Mouse (Mus musculus): Measurements from ENCODE around the gene Tmod1. TPM values are rescaled to one million over a fixed set of nuclear protein-coding genes. Genes with fewer than 3 reads are reported as not detected.

Gene Tmod1
- polyA plus RNA-seq, 1 experiment from 2014 or later, result 3.3 TPM

DNA sequence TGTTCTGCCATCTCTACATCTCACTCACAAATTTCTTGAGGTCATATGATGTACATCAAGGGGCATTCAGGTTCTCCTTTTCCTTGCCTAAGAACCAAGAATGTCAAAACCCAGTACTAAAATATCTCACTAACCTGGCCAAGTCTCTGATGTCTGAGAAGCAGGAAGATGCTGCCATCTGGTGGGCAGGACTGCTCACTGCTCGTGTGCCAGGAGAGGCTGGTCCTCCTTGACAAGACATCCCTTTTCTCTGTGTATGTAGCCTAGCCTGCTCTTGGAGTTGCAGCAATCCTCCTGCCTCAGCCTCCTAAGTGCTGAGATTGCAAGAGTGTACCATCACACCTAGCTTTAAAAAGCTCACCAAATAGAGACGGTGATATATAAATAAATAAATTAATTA is 87.8 kb downstream of the Tmod1 start:
- Histone ChIP-seq H3K4me2 (replicated peaks) (no peak overlapping the region), H3K4me1 (replicated peaks) (no peaks in the 10 kb centered on the region), H3K27ac (no peak overlapping the region), H3K27me3 (replicated peaks) (no peaks in the 10 kb centered on the region), H3K4me3 (replicated peaks) (no peak overlapping the region), H3K9me3 (no peaks in the 10 kb centered on the region), H3K9ac (no peak overlapping the region), H3K36me3 (peaks cover 34% of the 10 kb centered on the region)
- peak; percentile 34; the same call in 1 of the 2 replicates for ATAC-seq
- 40% methylated on average over 2 of the region's 2 CpGs for WGBS

DNA sequence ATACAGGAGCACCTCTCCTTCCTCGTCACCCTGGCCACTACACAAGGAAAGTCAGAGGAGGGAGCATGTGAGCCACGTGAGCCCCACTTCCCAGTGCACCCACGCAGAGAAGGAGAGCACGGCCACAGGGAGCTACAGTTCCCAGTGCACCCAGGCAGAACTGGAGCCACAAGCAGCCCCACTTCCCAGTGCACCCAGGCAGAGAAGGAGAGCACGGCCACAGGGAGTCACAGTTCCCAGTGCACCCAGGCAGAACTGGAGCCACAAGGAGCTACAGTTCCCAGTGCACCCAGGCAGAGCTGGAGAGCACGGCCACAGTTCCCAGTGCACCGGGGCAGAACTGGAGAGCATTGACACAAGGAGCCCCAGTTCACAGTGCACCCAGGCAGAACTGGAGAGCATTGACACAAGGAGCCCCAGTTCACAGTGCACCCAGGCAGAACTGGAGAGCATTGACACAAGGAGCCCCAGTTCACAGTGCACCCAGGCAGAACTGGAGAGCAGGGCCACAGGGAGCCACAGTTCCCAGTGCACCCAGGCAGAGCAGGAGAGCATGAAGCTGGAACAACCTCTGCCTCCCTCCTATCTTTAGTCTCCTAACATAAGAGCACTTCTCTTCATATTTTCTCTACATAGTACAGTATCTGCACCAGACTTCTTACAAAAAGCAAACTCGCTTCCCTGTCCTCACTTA is 90.7 kb downstream of the Tmod1 start:
- ATAC-seq, result no peak
- no peaks in the 10 kb centered on the region for H3K4me1 ChIP-seq (replicated peaks)
- H3K4me2 ChIP-seq (replicated peaks), result no peak overlapping the region
- 90% methylated on average over 8 of the region's 8 CpGs for WGBS
- no peaks in the 10 kb centered on the region for H3K9me3 ChIP-seq
- peaks cover 38% of the 10 kb centered on the region for H3K36me3 ChIP-seq
- no peaks in the 10 kb centered on the region for H3K27me3 ChIP-seq (replicated peaks)
- no peak overlapping the region for H3K27ac ChIP-seq
- H3K4me3 ChIP-seq (replicated peaks), result no peak overlapping the region
- H3K9ac ChIP-seq, result no peak overlapping the region

DNA sequence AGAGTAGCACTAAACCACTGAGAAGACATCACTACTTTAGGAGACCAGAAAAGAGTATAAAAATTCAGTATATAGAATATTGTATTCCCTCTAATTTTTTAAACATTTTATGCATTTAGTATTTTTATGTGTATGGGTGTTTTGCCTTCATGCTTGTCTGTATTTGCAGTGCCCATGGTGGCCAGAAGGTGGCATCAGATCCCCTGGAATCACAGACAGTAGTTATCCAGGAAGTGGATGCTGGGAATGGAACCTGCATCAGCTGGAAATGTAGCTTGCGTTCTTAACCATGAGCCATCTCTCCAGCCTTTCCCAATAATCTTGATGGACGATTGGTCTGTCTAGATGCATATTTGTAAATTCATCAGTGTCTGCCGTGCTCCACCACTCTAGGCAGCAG is 91.5 kb downstream of the Tmod1 start:
- no peak for ATAC-seq
- Histone ChIP-seq H3K9ac (no peak overlapping the region), H3K36me3 (peaks cover 38% of the 10 kb centered on the region), H3K4me2 (replicated peaks) (no peak overlapping the region), H3K4me3 (replicated peaks) (no peak overlapping the region), H3K4me1 (replicated peaks) (no peaks in the 10 kb centered on the region), H3K27ac (no peak overlapping the region), H3K9me3 (no peaks in the 10 kb centered on the region), H3K27me3 (replicated peaks) (no peaks in the 10 kb centered on the region)
- WGBS, result 82% methylated on average over 3 of the region's 3 CpGs

DNA sequence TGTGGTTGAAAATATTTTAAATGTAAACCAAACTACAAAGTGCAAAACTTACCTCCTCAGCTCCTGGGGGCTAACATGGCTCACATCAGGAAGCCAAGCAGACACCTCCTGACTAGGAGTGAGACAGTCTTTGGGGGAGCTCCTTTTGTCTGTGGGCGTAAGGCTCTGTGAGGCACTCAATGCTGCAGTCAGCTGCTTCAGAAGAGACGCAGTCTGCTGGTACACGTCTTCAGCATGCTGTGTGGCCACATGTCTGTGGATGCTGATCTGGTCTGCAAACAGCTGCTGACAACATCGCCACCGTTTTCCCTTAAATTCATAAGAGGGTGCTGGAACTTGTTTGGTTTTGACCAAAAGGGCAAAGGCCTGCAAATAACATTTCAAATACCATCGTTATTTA is 93.1 kb downstream of the Tmod1 start:
- Histone ChIP-seq H3K27me3 (replicated peaks) (no peaks in the 10 kb centered on the region), H3K9me3 (no peaks in the 10 kb centered on the region), H3K36me3 (peaks cover 33% of the 10 kb centered on the region), H3K4me1 (replicated peaks) (no peaks in the 10 kb centered on the region), H3K9ac (no peak overlapping the region), H3K4me2 (replicated peaks) (no peak overlapping the region), H3K4me3 (replicated peaks) (no peak overlapping the region), H3K27ac (no peak overlapping the region)
- ATAC-seq, result no peak
- WGBS, result 81% methylated on average over 6 of the region's 6 CpGs

DNA sequence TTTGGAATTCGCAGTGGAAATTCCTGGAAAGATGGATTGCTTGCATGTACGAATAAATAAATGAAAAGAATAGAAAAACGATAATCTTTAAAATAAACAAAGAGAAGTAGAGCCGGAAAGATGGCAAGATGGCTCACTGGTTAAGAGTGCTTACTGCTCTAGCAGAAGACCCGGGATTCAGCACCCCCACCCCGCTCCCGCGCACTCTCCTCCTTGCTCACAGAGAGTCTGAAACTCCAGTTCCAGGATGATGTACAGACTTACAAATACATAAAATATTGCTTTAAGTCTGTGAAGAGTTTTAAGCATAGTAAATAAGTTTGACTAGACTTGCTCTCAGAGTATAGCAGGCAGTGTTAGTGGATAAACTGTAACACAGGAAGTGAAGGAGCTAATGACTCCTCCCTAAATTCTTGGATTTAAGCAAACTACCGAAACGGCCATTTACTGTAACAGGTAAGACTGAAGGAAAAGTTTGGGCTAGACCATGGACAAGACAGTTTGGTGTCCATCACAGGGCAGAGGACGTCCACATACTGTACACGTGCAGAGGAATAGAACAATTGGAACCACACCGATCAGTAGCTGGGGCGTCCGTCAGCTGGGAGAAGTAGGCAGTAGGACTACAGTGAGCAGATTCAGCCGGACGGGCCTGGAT is 99.0 kb downstream of the Tmod1 start:
- 4% methylated on average over 17 of the region's 17 CpGs for WGBS
- H3K4me2 ChIP-seq (replicated peaks), result peak overlapping the region; percentile 69
- H3K4me3 ChIP-seq (replicated peaks), result peak overlapping the region; percentile 76
- H3K4me1 ChIP-seq (replicated peaks), result peaks cover 10% of the 10 kb centered on the region; the same call in 1 of the 2 replicates
- ATAC-seq, result peak; percentile 70
- peak overlapping the region; percentile 82 for H3K9ac ChIP-seq
- H3K27me3 ChIP-seq (replicated peaks), result no peaks in the 10 kb centered on the region
- H3K27ac ChIP-seq, result peak overlapping the region; percentile 99
- no peaks in the 10 kb centered on the region for H3K9me3 ChIP-seq
- 0 out of 2 replicates have a peak, but pooled peaks cover 5% of the 10 kb centered on the region for H3K36me3 ChIP-seq

DNA sequence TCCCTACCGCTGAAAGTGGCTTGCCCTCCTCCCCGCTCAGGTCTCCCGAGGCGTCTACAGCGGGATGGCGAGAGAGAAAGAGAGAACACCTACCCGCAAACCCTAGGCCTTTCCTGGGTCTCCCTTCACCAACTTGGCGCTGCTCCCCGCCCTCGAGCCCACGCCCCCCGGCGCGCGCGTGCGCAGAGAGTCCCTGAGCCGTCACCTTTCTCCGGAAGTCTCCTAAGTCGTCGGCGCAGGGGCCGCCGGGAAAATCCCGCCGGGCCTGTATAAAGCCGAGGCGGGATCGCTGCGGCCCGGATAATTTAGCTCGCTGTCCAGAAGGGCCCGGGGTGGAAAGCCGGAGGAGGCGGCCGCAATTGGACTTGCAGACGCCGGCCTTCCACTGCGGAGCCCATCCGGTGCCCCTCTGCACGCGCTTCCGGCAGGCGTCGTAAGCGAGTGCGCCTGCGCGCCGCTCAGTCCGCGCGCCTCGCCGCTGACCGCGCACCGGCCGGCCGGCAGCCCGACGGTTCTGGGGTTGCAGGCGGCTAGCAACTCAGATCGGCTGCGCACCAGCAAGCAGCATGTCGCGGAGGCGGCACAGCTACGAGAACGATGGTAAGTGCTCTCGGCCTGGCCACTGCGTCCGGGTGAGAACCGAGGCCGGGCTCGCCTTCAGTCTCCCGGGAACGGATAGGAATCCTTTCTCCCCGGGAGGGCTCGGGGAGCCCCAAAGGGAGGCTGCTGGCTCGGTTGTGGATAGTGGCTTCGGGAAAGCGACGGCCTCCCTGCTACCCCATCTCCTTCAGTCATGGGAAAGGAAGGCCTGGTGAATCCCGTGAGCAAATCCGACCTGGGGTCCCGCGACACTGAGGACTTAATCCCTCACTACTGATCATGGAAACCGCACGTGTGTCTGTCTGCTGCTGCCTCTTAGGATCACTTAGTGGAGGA is 99.8 kb downstream of the Tmod1 start, which contains the start of the genes Ncbp1 and Tstd2:
Gene Ncbp1 (plus strand): TSS at position 327 of the 936 bp plus-strand sequence.
Gene Tstd2 (minus strand): TSS at position 408 of the 936 bp plus-strand sequence.
- WGBS, result under 1% methylated on average over 90 of the region's 90 CpGs
- peak within 1 kb of the TSS; percentile 99 for H3K27ac ChIP-seq
- no peaks in the 10 kb centered on the region for H3K9me3 ChIP-seq
- no peaks in the 10 kb centered on the region for H3K27me3 ChIP-seq (replicated peaks)
- peak within 1 kb of the TSS; percentile 69 for H3K4me2 ChIP-seq (replicated peaks)
- ATAC-seq, result peak; percentile 96
- peaks cover 10% of the 10 kb centered on the region; the same call in 1 of the 2 replicates for H3K4me1 ChIP-seq (replicated peaks)
- peak within 1 kb of the TSS; percentile 82 for H3K9ac ChIP-seq
- peak within 1 kb of the TSS; percentile 76 for H3K4me3 ChIP-seq (replicated peaks)
- H3K36me3 ChIP-seq, result no peaks in the 10 kb centered on the region

DNA sequence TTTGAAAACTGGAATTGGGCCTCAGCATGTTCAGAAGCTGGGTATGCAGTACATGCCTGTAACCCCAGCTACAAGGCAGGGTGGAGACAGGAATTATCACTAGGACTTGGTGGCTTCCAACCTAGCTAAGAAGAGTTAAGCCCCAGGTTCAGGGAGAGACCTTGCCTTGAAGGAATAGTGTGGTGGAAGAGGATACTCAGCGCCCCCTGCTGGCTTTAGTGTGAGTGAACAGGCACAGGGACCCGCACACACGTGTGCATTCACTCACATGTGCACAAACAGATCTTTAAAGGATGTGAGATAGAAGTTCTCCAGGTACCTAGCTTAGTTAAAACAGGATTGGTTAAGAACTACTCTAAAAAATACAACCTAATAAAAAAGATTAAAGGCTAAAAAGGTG is 105.6 kb downstream of the Tmod1 start:
- Histone ChIP-seq H3K27me3 (replicated peaks) (no peaks in the 10 kb centered on the region), H3K4me3 (replicated peaks) (no peak overlapping the region), H3K27ac (no peak overlapping the region), H3K4me1 (replicated peaks) (peaks cover 7% of the 10 kb centered on the region; the same call in 1 of the 2 replicates), H3K36me3 (0 out of 2 replicates have a peak, but pooled peaks cover 2% of the 10 kb centered on the region), H3K9me3 (no peaks in the 10 kb centered on the region), H3K4me2 (replicated peaks) (no peak overlapping the region), H3K9ac (no peak overlapping the region)
- WGBS, result 71% methylated on average over 3 of the region's 3 CpGs
- no peak for ATAC-seq

GRCm38 (mm10) chr4:46146881-46147280 is 108.1 kb downstream of the Tmod1 start:
- Histone ChIP-seq H3K27ac (no peak overlapping the region), H3K36me3 (peaks cover 8% of the 10 kb centered on the region), H3K4me3 (replicated peaks) (no peak overlapping the region), H3K9ac (no peak overlapping the region), H3K4me2 (replicated peaks) (no peak overlapping the region), H3K27me3 (replicated peaks) (no peaks in the 10 kb centered on the region), H3K9me3 (no peaks in the 10 kb centered on the region), H3K4me1 (replicated peaks) (no peaks in the 10 kb centered on the region)
- no peak for ATAC-seq
- 93% methylated on average over 1 of the region's 1 CpGs for WGBS

GRCm38 (mm10) chr4:46151903-46152544 is 113.3 kb downstream of the Tmod1 start:
- Histone ChIP-seq H3K27me3 (replicated peaks) (no peaks in the 10 kb centered on the region), H3K4me3 (replicated peaks) (no peak overlapping the region), H3K36me3 (peaks cover 30% of the 10 kb centered on the region), H3K4me1 (replicated peaks) (no peaks in the 10 kb centered on the region), H3K9me3 (no peaks in the 10 kb centered on the region), H3K27ac (no peak overlapping the region), H3K9ac (no peak overlapping the region), H3K4me2 (replicated peaks) (no peak overlapping the region)
- 93% methylated on average over 12 of the region's 12 CpGs for WGBS
- ATAC-seq, result no peak

- Histone ChIP-seq H3K4me3 (replicated peaks) (no peak overlapping the region), H3K4me2 (replicated peaks) (no peak overlapping the region), H3K9me3 (no peaks in the 10 kb centered on the region), H3K27ac (peak overlapping the region; percentile 58), H3K27me3 (replicated peaks) (no peaks in the 10 kb centered on the region), H3K9ac (no peak overlapping the region), H3K36me3 (peaks cover 27% of the 10 kb centered on the region), H3K4me1 (replicated peaks) (0 out of 2 replicates have a peak, but pooled peaks cover 4% of the 10 kb centered on the region)
- WGBS, result 66% methylated on average over 2 of the region's 2 CpGs
- peak; percentile 71 for ATAC-seq
Measured at GRCm38 (mm10) chr4:46164027-46164426, 125.3 kb downstream of the Tmod1 start.

All from intestine, embryonic 15.5 days (tissue).